Mouse (Mus musculus): ENCODE results near the gene Miox.

Gene Miox

DNA sequence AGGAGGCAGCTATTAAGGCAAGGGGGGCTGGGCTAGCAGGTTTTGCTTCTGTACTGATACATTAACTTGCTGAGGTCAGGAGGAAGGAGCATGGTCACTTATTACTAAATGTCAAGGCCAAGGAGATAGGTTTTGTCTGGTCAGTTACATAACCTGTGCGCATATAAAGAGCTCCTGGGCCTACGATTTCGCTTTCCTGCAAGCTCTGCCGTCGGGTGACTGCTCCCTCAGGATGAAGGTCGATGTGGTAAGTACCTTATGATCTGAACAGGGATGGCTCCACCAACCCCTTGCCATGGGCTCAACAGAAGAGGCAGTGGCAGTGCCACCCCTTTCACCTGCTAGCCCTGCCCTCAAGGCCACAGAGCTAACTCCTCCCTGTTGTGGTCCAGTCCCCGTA is at the start of gene Miox:
Gene Miox, plus strand, starts transcription at position 128 of the 400 bp plus-strand sequence.
- CTCF ChIA-PET, result no interaction called here

GRCm38 (mm10) chr15:89285004-89285403 is 49.2 kb upstream of the Miox start:
- CTCF ChIA-PET, result interaction anchor here (0.6 kb wide), 1 partner anchor 150 kb away, joined by 9 read pairs; no protein-coding TSS in a partner anchor

GRCm38 (mm10) chr15:89285478-89285877 is 48.7 kb upstream of the Miox start:
- CTCF ChIA-PET, result no interaction called here

- CTCF ChIA-PET, result no interaction called here
Observed at GRCm38 (mm10) chr15:89286114-89286513, 48.1 kb upstream of the Miox start.

DNA sequence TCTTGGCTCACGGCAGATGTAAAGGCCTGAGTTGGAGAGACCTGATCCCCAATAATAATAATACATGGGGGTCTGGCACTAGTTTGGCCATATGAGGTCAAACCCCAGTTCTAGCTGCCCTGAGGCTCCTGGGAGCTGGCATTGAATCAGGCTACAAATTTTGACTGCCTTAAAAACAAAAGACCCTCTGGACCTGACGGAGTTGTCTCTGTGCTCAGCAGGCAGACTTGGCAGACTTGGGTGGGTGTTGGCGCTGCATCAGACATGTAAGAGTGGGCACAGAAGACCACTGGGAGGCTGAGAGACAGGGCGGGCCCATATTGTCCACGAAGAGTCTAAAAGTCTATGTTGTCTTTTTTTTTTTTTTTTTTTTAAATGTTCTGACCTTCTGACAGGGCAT is 47.6 kb upstream of the Miox start:
- CTCF ChIA-PET, result no interaction called here

GRCm38 (mm10) chr15:89288227-89288767 is 45.9 kb upstream of the Miox start:
- CTCF ChIA-PET, result no interaction called here

GRCm38 (mm10) chr15:89289455-89289854 is 44.7 kb upstream of the Miox start:
- CTCF ChIA-PET, result interaction anchor here (0.6 kb wide), 1 partner anchor 143 kb away, joined by 3 read pairs; no protein-coding TSS in a partner anchor

DNA sequence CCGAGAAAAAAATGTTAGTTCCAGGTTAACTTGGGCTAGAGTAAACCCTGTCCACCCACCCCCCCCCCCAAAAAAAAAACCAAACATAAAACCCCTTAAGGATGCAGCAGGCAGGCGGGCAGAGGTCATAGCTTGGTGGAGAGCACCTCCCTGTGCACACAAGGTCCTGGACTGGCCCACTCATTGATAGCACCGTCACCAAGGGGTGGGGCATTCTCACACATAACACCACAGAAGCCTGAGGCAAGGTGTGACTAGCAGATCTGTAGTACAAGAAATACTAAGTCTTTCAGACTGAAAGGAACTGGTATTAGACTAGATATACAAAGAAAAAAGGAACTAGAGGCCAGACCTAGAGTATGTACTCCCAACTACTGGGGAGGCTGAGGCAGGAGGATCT is 42.7 kb upstream of the Miox start:
- CTCF ChIA-PET, result interaction anchor here (0.7 kb wide), 1 partner anchor 77 kb away, joined by 9 read pairs; no protein-coding TSS in a partner anchor

- CTCF ChIA-PET, result no interaction called here
Observed at GRCm38 (mm10) chr15:89292795-89293194, 41.4 kb upstream of the Miox start.

DNA sequence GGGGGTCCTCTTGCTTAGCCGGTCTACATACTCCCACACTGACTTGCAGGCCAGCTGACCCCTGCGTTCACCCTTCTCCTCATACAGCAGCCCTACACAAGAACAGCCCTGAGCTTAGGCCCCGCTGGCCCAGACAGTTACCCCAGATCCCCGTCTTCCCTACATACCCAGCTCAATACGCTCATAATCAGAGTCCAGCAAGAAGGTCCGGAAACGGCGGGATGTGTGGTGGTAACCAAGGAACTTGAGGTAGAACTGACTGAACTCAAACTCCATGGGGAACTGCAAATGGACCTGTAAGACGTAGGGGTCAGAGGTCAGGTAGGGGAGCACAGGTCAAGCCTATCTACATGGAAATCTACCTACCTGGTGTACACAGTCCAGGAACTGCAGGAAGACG is 40.4 kb upstream of the Miox start:
- CTCF ChIA-PET, result no interaction called here

DNA sequence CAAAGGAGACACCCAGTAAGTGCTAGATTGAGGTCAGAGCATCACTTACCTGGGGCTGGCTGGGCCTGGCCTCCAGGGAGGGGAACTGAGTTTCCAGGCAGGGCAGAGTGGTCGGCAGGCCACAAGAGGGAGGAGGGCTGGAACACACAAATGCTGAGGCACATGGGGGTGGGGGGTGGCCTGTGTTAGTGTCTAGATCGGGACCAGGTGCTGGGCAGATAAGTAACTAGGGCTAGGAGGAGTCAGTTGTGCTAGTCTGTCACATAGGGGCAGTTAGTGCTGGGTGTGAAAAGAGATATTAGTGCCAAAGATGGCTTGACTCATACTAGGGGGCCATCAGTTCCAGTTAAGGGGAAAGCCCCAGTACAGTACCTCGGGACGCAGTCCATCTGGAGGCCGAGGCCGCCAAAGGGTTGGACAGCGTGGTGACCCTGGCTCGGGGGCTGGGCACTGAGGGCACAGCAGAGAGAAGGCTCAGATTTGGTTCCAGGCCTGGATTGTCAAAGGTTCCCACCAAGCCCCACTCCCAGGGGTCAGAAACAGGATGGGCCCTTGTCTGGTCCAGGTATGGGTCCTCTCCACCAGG is 38.5 kb upstream of the Miox start:
- CTCF ChIA-PET, result no interaction called here

DNA sequence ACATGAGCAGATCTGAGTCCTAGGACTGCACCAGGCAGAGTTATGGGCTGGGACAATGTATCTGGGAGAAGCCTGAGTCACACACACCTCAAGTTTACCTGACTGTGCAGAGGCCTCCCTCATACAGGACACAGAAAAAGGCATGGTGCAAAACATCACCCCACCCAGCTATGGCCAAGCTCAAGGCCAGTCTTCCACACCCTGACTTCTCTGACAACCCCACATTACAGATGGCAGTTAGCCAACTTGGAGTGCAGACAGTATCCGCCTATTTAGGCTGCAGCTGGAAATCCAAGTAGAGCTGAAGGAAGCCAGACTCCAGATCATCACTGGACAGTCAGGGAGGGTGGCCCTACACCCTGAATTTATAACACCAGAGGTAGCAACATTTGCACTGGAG is 37.7 kb upstream of the Miox start:
- CTCF ChIA-PET, result no interaction called here

DNA sequence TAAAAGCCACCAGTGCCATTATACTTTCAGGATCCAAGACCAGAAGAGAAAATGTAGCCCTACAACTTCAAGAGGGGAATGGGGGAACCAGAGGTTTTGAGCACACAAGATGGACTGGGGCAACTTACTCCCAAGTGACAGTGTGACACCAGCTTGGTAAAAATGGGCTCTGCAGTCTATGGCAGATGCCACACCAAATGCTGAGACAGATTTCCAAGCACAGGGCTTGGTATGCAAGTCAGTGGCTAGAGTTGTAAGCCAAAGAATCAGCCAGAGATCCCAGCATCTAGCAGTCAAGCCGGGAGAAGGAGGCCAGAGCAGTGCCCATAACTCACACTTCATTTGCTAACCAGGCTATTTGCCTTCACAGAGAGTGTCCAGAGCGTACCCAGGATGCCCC is 36.5 kb upstream of the Miox start:
- CTCF ChIA-PET, result no interaction called here

- CTCF ChIA-PET, result no interaction called here
Observed at GRCm38 (mm10) chr15:89300180-89300579, 34.0 kb upstream of the Miox start.

DNA sequence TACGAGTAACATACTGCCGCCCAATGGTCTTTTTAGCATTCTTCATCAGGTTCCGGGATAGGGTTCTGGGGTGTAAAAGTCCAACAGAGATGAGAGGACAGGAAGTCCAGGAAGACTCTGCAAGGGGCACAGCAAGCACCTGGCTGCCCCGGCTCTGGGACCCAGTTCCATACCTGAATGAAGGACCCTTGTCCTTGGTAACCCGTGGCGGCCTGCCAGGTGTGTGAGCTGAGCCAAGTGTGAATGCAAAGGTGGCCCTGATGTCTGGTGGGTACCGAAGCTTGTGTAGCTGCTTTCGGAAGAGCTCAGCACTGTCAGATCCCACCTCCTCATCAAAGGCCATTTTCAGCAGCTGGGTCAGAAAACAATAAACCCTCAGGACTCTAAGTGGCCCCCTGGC is 33.6 kb upstream of the Miox start:
- CTCF ChIA-PET, result no interaction called here

GRCm38 (mm10) chr15:89305966-89306365 is 28.2 kb upstream of the Miox start:
- CTCF ChIA-PET, result no interaction called here

DNA sequence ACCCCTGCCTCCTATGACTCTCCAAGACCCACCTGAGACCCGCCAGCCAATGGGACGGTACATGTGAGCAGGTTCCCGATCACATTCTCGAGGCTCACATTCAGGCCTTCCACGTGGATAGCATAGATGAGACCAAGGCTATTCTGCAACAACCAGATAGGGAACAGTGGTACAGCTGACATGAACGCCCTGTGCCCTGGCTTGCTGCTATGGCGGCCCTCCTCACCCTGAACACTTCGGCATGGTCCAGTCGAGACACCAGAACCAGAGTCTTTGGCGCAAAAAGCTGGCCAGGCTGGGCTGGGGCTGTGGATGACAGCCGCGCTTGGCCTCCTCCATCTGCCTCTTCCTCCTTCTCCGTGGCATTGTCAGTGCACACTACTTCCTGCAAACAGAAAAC is 26.7 kb upstream of the Miox start:
- CTCF ChIA-PET, result no interaction called here

DNA sequence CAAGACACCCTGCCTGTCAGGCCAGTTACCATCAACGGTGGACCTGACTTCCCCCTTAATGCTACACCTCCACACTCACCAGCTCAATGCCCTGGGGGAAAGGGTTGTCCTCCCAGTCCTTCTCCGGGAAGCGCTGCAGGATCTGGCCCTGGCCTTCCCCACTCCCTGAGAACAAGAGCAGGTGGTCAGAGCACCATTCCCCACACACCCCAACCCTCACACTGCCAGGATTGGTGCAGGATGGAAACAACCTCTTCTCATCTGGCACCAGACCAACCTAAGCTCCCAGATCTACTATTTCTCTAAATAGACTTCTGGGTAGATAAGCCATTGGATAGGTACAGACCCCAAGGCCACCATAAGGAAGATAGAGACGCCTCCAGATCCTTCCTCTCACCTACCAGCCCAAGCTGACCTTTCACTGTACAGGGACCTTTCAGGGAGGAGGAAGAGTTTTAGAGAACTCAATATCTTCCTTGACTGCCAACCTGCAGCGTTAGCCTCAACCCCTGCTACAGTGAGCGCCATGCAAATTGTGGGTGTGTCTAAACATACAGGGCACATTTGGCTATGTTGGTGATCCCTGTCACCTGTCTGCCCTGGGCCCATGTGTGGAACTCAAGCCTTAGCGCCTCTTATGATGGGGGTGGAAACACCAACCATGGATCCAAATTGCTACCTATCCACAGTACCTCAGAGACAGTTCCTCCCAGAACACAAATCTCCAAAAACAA is 25.6 kb upstream of the Miox start:
- CTCF ChIA-PET, result no interaction called here

GRCm38 (mm10) chr15:89309962-89310498 is 24.2 kb upstream of the Miox start:
- CTCF ChIA-PET, result no interaction called here

DNA sequence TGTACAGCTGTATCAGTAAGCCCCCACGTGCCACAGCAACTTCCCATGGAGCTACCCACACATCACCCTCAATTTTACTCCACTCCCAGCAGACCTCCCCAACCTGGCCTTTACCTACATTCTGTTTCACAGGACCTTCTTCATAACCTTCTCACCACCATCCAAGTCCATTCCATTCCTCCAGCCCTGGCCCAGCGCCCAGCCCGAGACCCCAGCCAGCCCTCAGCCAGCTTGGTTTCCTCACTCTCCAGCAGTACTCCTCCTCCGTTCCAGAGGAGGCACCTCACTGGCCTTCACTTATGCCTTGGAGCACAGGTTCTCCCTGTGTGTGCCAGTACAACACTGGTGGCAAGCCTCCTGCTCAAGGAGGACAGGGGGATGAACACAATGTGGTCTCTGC is 20.8 kb upstream of the Miox start:
- CTCF ChIA-PET, result no interaction called here

DNA sequence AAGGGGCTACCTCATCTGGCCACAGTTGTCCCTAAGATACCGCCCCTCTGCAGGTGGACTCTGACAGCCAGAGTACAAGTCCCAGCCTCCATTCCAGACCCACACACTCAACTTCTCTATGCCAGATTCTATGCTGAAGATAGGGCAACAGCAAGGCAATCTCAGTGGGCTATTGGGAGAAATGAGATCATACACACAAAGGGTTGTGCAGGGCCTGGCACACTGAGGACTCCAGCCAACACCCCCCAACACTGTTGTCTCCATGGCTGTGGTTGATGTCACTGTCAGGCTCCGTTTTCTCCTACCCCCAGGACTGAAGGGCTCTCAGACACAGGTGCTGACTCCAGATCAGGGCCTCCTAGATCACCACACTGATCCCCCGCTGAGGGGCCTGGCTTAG is 20.1 kb upstream of the Miox start:
- CTCF ChIA-PET, result no interaction called here

- CTCF ChIA-PET, result interaction anchor here (0.6 kb wide), 1 partner anchor 120 kb away, joined by 3 read pairs; no protein-coding TSS in a partner anchor
Observed at GRCm38 (mm10) chr15:89314511-89315189, 19.5 kb upstream of the Miox start.

All from spleen, embryonic (tissue).